Mouse (Mus musculus): ENCODE results near the gene Elane.

The Elane gene

DNA sequence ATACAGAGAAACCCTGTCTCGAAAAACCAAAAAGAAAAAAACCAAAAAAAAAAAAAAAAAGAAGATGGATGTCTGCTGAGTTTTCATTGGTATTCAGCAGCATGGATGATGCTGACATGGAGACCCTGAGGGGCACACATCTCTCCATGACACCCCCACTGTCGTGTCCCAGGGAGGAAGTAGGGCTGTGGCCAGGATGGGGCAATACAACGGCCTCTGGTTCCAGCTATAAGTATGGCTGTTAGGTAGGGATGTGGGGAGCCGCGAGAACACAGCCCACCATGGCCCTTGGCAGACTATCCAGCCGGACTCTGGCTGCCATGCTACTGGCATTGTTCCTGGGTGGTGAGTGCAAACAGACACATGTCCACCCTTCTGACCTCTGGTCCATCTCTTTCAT lies at the start of gene Elane:
TSS of gene Elane (plus strand) at position 194 of the 400 bp plus-strand sequence.
- no peak for ATAC-seq (ENCODE audit: low TSS enrichment)

GRCm38 (mm10) chr10:79836918-79837317 lies 49.1 kb upstream of the Elane start:
- no peak for ATAC-seq (ENCODE audit: low TSS enrichment)

- ATAC-seq (ENCODE audit: low TSS enrichment), result no peak
Measured at GRCm38 (mm10) chr10:79838151-79838550, 47.9 kb upstream of the Elane start.

DNA sequence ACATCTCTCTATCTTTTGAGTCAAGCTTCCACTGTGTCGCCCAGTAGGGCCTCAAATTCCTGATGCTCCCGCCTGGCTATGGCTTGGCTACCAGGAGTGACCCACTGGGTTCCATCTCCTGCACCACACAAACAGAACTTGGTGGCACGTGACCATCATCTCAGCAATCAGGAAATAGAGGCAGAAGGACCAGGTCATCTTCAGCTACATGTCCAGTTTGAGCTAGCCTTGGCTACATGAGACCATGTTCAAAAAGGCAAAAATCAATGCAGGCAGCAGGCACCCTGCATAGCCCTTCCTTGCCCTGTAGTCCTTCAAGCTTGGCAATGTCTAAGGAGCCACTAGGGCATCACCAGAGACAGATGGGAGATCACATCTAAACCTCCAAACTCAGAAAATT lies 46.0 kb upstream of the Elane start:
- ATAC-seq (ENCODE audit: low TSS enrichment), result no peak; the same call in 1 of the 2 replicates

- peak; percentile 98 for ATAC-seq (ENCODE audit: low TSS enrichment)
Measured at GRCm38 (mm10) chr10:79840644-79841551, 45.1 kb upstream of the Elane start.

DNA sequence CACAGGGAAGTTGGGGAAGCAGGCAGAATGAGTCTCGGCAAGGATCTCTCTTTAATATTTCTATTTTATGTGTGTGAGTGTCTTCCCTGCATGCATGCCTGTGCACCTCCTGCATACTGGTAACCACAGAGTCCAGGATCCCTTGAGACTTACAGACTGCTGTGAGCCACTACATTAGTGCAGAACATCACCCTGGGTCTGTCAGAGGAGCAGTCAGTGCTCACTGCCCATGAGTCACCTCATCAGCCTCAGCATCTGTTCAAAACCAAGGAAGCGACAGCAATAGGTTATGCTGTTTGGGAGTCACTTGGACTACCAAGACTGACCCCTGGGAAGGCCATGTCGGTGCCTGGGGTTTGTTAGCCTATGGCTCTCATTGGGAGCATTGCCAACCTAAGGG lies 43.7 kb upstream of the Elane start:
- no peak for ATAC-seq (ENCODE audit: low TSS enrichment)

- ATAC-seq (ENCODE audit: low TSS enrichment), result no peak
Measured at GRCm38 (mm10) chr10:79843476-79843875, 42.6 kb upstream of the Elane start.

GRCm38 (mm10) chr10:79846553-79846952 lies 39.5 kb upstream of the Elane start:
- no peak for ATAC-seq (ENCODE audit: low TSS enrichment)

DNA sequence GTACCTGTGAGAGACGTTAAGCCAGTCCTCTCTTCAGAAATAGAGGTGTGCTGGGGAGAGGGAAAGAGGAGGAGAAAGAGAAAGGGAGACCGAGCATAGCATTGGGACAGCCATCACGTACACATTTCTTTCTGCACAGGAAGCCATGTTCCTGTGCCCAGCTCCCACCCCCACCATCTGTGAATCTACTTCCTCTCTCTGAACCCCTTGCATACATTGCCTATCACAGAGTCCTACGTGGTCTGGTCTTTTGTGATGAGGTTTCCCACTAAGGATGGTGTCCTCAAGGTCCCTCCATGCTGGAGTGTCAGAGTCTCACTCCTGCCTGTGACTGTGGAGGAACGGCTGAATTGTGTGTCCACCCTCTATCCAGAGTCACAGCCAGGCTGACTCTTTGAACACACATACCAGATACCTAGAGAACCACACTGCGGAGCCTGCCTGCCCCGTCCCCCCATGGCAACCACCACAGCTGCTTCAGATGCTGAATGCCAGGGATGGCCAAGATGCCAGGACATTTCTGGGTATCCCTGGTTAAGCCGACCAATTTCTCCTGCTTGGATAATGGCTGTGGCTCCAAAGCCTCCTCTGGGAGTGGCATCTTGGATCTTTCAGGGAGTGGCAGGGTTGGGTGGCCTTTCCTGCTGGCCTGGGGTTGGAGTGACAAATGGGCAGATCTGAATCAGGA lies 36.0 kb upstream of the Elane start:
- ATAC-seq (ENCODE audit: low TSS enrichment), result no peak

DNA sequence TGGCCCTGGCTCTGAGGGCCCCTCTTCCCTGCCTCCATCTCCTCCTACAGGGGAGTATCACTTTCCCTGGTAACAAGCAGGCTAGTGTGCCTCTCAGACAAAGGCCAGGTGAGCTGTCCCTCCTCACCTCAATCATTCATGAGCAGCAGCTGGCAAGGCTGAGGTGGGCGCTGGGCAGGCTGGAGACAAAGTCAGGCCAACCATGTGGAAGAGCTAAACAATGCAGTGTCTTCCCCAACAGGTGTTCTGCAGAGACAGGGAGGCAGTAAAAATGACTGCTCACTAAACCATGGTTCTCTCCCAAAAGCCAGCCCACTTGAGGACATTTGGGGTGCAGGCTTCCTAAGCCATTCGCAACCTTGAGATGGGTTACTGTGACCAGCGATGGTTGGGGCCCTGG lies 34.4 kb upstream of the Elane start:
- ATAC-seq (ENCODE audit: low TSS enrichment), result no peak

DNA sequence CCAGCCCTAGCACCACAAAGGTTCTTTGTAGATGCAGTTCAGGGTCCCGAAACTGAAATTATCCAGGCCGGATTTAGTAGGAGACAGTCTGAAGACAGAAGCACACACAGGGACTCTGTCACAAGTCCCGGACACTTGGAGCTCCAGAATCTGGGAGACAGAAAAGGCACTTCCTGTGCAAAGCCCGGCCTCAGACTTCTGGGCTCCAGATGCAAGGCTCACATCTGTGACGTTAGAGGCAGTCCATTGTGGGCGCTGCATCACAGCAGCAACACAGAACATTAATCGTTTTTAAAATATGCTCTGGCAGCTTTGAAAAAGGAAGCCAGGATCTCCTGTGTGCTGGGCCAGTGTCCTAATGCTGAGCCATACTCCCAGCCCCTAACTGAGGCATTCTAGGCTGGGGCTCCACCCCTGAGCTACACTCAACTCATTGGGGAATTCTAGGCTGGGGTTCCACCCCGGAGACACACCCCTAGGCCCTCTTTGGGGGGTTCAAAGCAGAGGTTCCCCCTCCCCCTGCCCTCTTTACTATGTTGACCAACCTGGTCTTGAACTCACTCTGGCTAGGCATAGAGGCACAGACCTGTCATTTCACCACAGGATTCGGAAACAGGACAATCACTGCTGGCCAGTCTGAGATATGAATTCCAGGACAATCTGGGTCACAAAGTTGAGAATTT lies 33.8 kb upstream of the Elane start:
- ATAC-seq (ENCODE audit: low TSS enrichment), result no peak

- ATAC-seq (ENCODE audit: low TSS enrichment), result no peak
Measured at GRCm38 (mm10) chr10:79852827-79853226, 33.2 kb upstream of the Elane start.

GRCm38 (mm10) chr10:79853392-79853791 lies 32.7 kb upstream of the Elane start:
- 0 out of 2 replicates have a peak, but pooled peaks have one; percentile 2 for ATAC-seq (ENCODE audit: low TSS enrichment)

- peak; percentile 86 for ATAC-seq (ENCODE audit: low TSS enrichment)
Measured at GRCm38 (mm10) chr10:79853860-79854795, 31.9 kb upstream of the Elane start, which contains the start of gene Ptbp1. Gene Ptbp1, plus strand, starts transcription at chr10:79854427.

DNA sequence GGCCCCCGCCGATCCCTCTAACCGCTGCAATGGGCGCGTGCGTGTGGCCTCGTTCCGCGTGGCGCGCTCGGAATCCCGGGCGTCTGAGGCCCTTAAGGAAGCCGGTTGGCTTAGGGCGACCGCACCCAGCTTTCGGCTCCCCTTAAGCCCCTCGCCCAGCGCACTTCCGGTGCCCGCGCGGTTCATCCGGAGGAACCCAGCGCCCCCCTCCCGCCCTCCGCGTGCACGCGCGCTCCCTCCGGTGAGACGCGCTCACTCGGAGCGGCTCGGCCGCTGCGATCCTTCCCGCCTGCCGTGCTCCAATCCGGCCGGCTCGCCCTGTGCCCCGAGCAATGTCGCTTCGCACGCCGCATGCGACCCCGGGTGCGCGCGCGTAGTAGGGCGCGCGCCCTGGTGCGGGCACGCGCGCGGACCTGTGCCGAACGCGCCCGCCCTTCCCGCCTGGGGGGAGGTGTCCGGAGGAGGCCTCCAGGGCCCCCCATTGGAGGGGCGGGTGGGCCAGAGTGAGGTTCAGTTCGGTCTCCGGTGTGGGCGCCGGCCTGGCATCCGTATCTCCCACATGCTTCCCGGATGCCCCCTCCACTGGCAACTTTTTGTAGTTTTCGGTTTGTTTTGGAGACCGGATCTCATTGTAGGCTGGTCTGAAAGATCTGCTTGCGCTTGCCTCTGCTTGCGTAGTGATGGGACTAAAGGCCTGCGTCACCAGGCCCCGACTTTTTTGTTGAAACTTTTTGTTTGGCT lies 31.1 kb upstream of the Elane start:
- ATAC-seq (ENCODE audit: low TSS enrichment), result peak; percentile 2; the same call in 1 of the 2 replicates

GRCm38 (mm10) chr10:79855558-79856184 lies 30.4 kb upstream of the Elane start:
- no peak for ATAC-seq (ENCODE audit: low TSS enrichment)

GRCm38 (mm10) chr10:79856280-79856679 lies 29.8 kb upstream of the Elane start:
- no peak for ATAC-seq (ENCODE audit: low TSS enrichment)

DNA sequence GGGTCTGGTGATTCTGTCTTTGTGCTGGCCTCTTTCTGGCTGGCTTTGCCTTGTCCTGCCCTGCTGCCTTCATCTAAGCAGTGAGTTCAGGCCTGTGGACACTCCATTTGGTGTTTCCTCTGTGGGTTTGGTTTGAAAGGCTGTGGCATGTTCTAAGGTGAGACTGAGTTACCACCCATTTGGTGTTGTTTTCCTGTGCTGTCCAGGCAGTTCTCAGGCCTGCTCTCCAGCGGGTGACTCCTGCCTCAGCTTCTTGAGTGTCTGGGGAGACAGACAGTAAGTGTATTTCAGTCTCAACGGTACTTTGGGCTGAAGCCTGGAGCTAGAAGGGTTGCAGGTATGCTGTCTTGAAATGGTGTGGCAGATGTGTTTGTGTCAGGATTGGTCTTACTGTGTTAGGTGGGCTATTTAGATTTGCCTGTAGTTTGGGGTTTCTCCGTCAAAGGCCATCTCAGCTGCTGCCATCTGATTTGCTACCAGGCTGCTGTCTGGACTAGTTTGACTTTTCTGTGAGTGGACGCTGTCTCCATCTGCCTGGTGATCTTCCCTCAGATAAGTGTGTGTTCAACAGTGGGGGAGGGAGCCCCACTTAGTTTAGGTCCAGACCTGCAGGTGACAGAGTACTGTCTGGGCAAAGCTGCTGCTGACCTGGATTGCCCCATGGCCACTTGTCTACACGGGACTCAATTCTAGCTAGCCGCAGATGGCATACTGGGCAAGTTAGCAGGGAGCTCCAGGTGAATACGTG lies 29.2 kb upstream of the Elane start:
- ATAC-seq (ENCODE audit: low TSS enrichment), result no peak

DNA sequence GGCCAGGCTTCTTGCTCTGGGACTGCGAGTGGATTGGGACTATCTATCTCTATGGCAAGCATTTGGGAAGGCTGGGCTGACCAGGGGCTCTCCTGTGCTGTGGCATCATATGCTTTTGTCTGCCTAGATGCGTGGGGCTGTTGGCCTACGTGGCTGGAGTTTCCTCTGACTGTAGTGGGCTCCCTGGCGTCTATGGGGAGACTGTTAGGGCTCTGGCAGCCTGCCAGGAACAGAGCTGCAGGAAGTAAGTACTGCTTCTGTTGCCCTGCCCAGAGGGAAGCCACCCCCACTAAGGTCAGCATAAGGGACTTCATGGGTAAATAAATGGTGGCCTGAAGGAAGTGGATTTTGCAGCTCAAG lies 28.6 kb upstream of the Elane start:
- ATAC-seq (ENCODE audit: low TSS enrichment), result no peak
